ENCODE assay signal across 7 mouse cellular contexts in genomic region chr7:30090970-30091585, GRCm38 (mm10). TPM values are rescaled to one million over a fixed set of nuclear protein-coding genes. Genes with fewer than 3 reads are reported as not detected.
DNase-seq lines count a peak whose midpoint lies in the region; ATAC-seq and TF ChIP-seq lines count a peak whose summit lies in the region.

No protein-coding gene starts in this region.

- peak; percentile 12; the same call in 1 of the 2 replicates for TF ChIP-seq CTCF in brain, embryonic 14.5 days (IDR thresholded peaks at IDR 0.05; ENCODE audit: borderline replicate concordance, extremely low read depth, insufficient read depth, insufficient read length)

- no peak overlapping the region for H3K27ac ChIP-seq in hindbrain, embryonic 11.5 days (ENCODE audit: low read depth, low read length)

- ATAC-seq in megakaryocyte, adult 5-6 weeks (ENCODE audit: poor library complexity, severe bottlenecking) = no peak
- peak; percentile 8 for ATAC-seq in hindbrain, embryonic 11.5 days (ENCODE audit: low FRiP score)

- H3K9me3 ChIP-seq in megakaryocyte, embryonic 14.5 days = no peaks in the 10 kb centered on the region
- H3K9me3 ChIP-seq in hindbrain, embryonic 11.5 days (ENCODE audit: control insufficient read depth, low read length) = no peaks in the 10 kb centered on the region

- H3K4me3 ChIP-seq in megakaryocyte, embryonic 14.5 days (replicated peaks) = peak overlapping the region; percentile 96
- H3K4me3 ChIP-seq in hindbrain, embryonic 11.5 days (ENCODE audit: low read depth, low read length) = peak overlapping the region; percentile 56

- H3K27me3 ChIP-seq in megakaryocyte, embryonic 14.5 days (replicated peaks) = no peaks in the 10 kb centered on the region
- no peaks in the 10 kb centered on the region for H3K27me3 ChIP-seq in hindbrain, embryonic 11.5 days (ENCODE audit: control insufficient read depth, insufficient read depth, low read length)

- WGBS in hindbrain, embryonic 11.5 days = 12% methylated on average over 9 of the region's 9 CpGs

- DNase-seq in brain, embryonic 14.5 days (ENCODE audit: low read depth) = peak; percentile 69
- DNase-seq in hindbrain, embryonic 11.5 days (ENCODE audit: low spot score) = peak; percentile 63
- peak; percentile 16 for DNase-seq in lung, postnatal 25 days (ENCODE audit: low spot score)
- DNase-seq in ovary, adult 18-20 months (ENCODE audit: low spot score) = no peak
- no peak for DNase-seq in left cerebral cortex, adult 18-20 months (ENCODE audit: low spot score in 2 of 2)

- H3K36me3 ChIP-seq in megakaryocyte, embryonic 14.5 days (replicated peaks; ENCODE audit: low read length) = peaks cover 8% of the 10 kb centered on the region
- peaks cover 5% of the 10 kb centered on the region for H3K36me3 ChIP-seq in hindbrain, embryonic 11.5 days (ENCODE audit: control insufficient read depth, insufficient read depth, low read length)

- peak overlapping the region; percentile 28 for H3K4me2 ChIP-seq in hindbrain, embryonic 11.5 days (replicated peaks; ENCODE audit: low read depth, low read length)

- no peak for TF ChIP-seq POLR2A in brain, embryonic 14.5 days (IDR thresholded peaks at IDR 0.05; ENCODE audit: borderline replicate concordance, extremely low read depth, insufficient read depth, insufficient read length, poor library complexity, severe bottlenecking)

- H3K4me1 ChIP-seq in megakaryocyte, embryonic 14.5 days = peaks cover 56% of the 10 kb centered on the region
- peaks cover 8% of the 10 kb centered on the region for H3K4me1 ChIP-seq in hindbrain, embryonic 11.5 days (replicated peaks; ENCODE audit: control insufficient read depth, insufficient read depth, low read length)

- 0 out of 2 replicates have a peak overlapping the region, but pooled peaks have one; percentile 7 for H3K9ac ChIP-seq in hindbrain, embryonic 11.5 days (ENCODE audit: low read depth, low read length)

RNA-seq across cellular contexts. Expression of gene Zfp566, which starts 0.8 kb away (rescaled TPM):
- 0.37 TPM in 1 of 2 replicates, not detected in the other for polyA plus RNA-seq in megakaryocyte, embryonic 14.5 days (2012; ENCODE audit: insufficient read depth, low replicate concordance)
- total RNA-seq in megakaryocyte, adult 5-6 weeks (2015) = 2.7 and 3.5 TPM in 2 replicates
- total RNA-seq in megakaryocyte, adult 5-6 weeks (2017) = 0.85 and 1.9 TPM in 2 replicates
- polyA plus RNA-seq in brain, embryonic 14.5 days (2012; rRNA removed) = 9.2 and 10.5 TPM in 2 replicates
- polyA plus RNA-seq in hindbrain, embryonic 11.5 days (2014; fragmentation: Nextera tagmentation; extraction: Ambion mirVana) = 14.6 and 15.6 TPM in 2 replicates
- 1 to 10 TPM; 5.6 to 7.7 TPM for total RNA-seq in left cerebral cortex, adult 18-20 months (2021)

RNA-seq across cellular contexts. Expression of gene Gm26920, which starts 0.9 kb away (rescaled TPM):
- not detected in 2 replicates for polyA plus RNA-seq in megakaryocyte, embryonic 14.5 days (2012; ENCODE audit: insufficient read depth, low replicate concordance)
- 1.4 TPM in 1 of 2 replicates, not detected in the other for total RNA-seq in megakaryocyte, adult 5-6 weeks (2015)
- total RNA-seq in megakaryocyte, adult 5-6 weeks (2017) = not detected in 2 replicates
- 0.38 and 1.1 TPM in 2 replicates for polyA plus RNA-seq in brain, embryonic 14.5 days (2012; rRNA removed)
- 0.89 and 1.7 TPM in 2 replicates for polyA plus RNA-seq in hindbrain, embryonic 11.5 days (2014; fragmentation: Nextera tagmentation; extraction: Ambion mirVana)
- 1 to 10 TPM in 1 of 2 experiments, not detected in 1; 1.5 TPM for total RNA-seq in left cerebral cortex, adult 18-20 months (2021)

RNA-seq across cellular contexts. Expression of gene Zfp260, which starts 3.5 kb away (rescaled TPM):
- 0.26 TPM in 1 of 2 replicates, not detected in the other for polyA plus RNA-seq in megakaryocyte, embryonic 14.5 days (2012; ENCODE audit: insufficient read depth, low replicate concordance)
- 26.0 and 29.6 TPM in 2 replicates for total RNA-seq in megakaryocyte, adult 5-6 weeks (2015)
- total RNA-seq in megakaryocyte, adult 5-6 weeks (2017) = 22.8 and 26.4 TPM in 2 replicates
- 44.0 and 50.7 TPM in 2 replicates for polyA plus RNA-seq in brain, embryonic 14.5 days (2012; rRNA removed)
- 128 and 132 TPM in 2 replicates for polyA plus RNA-seq in hindbrain, embryonic 11.5 days (2014; fragmentation: Nextera tagmentation; extraction: Ambion mirVana)
- total RNA-seq in left cerebral cortex, adult 18-20 months (2021) = 10 to 100 TPM; 64.8 to 75.6 TPM

RNA-seq across cellular contexts. Expression of gene Zfp82, which starts 18.4 kb away (rescaled TPM):
- polyA plus RNA-seq in megakaryocyte, embryonic 14.5 days (2012; ENCODE audit: insufficient read depth, low replicate concordance) = 0.21 TPM in 1 of 2 replicates, not detected in the other
- 0.83 and 0.91 TPM in 2 replicates for total RNA-seq in megakaryocyte, adult 5-6 weeks (2015)
- total RNA-seq in megakaryocyte, adult 5-6 weeks (2017) = 3.0 and 3.2 TPM in 2 replicates
- polyA plus RNA-seq in brain, embryonic 14.5 days (2012; rRNA removed) = 3.2 and 4.9 TPM in 2 replicates
- 8.3 and 8.6 TPM in 2 replicates for polyA plus RNA-seq in hindbrain, embryonic 11.5 days (2014; fragmentation: Nextera tagmentation; extraction: Ambion mirVana)
- 1 to 10 TPM; 4.1 to 6.0 TPM for total RNA-seq in left cerebral cortex, adult 18-20 months (2021)

RNA-seq across cellular contexts. Expression of gene Zfp382, which starts 30.7 kb away (rescaled TPM):
- polyA plus RNA-seq in megakaryocyte, embryonic 14.5 days (2012; ENCODE audit: insufficient read depth, low replicate concordance) = not detected in 2 replicates
- 6.7 and 7.8 TPM in 2 replicates for total RNA-seq in megakaryocyte, adult 5-6 weeks (2015)
- 14.9 and 15.2 TPM in 2 replicates for total RNA-seq in megakaryocyte, adult 5-6 weeks (2017)
- polyA plus RNA-seq in brain, embryonic 14.5 days (2012; rRNA removed) = 9.2 and 9.5 TPM in 2 replicates
- 5.8 and 7.6 TPM in 2 replicates for polyA plus RNA-seq in hindbrain, embryonic 11.5 days (2014; fragmentation: Nextera tagmentation; extraction: Ambion mirVana)
- 10 to 100 TPM; 31.3 to 36.0 TPM for total RNA-seq in left cerebral cortex, adult 18-20 months (2021)

Comparison
In these comparisons a context has a peak if more than half of its experiments do, and no peak if none do; other contexts are left out.
1. DNase-seq: peak in brain, embryonic 14.5 days (single experiment), hindbrain, embryonic 11.5 days (single experiment) and lung, postnatal 25 days (single experiment); none in ovary, adult 18-20 months (single experiment) and left cerebral cortex, adult 18-20 months (0 of 2).
2. RNA of gene Zfp260, which starts 3.5 kb away (polyA plus RNA-seq): 128 to 132 TPM in hindbrain, embryonic 11.5 days and 44.0 to 50.7 TPM in brain, embryonic 14.5 days; 0.26 TPM in megakaryocyte, embryonic 14.5 days; every median in the first group is over 10 times any median in the second.